Mouse (Mus musculus) liver, adult 2 months (tissue): ENCODE data around the gene Armc2.

ENCODE experiments used
- CTCF ChIP-seq: fragments of 200-500 bp; IDR thresholded peaks from 2 replicates; pipeline ENCODE4 v1.5.1; 2011; ENCODE audit warnings: low read depth, low read length, control low read depth
- POLR2A ChIP-seq: fragments of 200-500 bp; IDR thresholded peaks from 2 replicates; pipeline ENCODE4 v1.6.1; 2011; ENCODE audit warnings: low read length, control low read depth; ENCODE audit not compliant: insufficient read depth; ENCODE audit errors: extremely low read depth

DNA sequence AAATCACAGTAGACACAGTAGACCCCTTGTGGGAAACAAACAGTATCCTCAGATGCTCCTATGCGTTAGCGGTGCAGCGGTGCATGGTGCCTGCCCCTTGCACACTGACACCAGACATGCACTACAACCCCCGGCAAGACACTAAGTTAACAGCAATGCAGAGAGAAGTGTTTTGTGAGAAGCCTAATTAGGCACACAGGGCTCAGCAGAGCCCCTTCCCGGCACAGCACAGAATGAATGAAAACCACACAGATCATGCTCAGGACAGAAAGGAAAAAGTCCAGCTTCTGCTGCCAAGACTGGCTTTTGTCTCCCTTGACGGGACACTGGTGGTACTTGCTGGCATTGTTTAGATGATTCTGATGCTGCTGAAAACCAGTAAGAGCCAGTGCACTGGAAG lies 109.3 kb downstream of the Armc2 start:
- TF ChIP-seq CTCF (no peak), POLR2A (no peak)
